Mouse (Mus musculus) left cerebral cortex, adult 11 months (tissue): Measurements from ENCODE around the gene Klf4.
A peak's percentile ranks its signal among the peaks of the same experiment; 100 is the strongest.

Experiments used
- DNase-seq: peaks from one replicate; pipeline ENCODE4 v3.0.0; 2022; ENCODE audit warnings: low spot score

Gene Klf4

DNA sequence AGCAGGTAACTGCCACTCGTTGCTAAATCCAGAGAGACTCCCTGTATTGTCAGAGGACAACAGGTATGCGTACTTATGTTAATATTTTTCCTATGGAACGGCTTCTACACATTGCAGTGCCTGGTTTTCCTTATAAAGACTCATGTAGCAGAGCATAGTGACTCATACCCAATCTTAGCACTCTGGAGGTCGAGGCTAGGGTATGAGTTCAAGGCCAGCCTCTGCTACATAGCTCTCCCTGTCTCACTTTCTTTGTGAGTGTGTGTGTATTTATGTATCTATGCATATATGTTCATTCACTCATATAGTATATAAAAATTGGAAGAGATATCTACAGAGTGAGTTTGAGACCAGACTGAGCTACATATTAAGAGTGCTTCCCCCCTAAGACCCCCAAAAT lies 8.3 kb downstream of the Klf4 start:
- DNase-seq = no peak

DNA sequence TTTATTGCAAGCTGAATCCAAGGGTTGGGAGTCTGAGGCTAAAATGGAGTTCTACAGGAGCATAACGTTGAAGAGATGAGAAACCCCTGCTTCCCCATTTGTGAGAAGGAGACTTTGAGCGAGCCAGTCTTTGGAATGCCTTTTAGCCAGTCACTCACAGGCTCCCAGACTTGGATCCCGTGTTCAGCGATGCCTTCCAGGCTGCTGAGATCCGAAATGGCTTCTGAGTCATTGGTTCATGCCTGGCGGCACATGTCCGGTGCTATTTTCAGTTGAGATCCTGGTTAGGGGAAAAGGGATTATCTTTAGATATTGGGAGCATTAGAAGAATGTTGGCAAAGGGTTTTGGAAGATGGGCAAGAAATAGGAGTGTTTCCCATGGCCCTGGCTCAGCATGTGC lies 14.8 kb downstream of the Klf4 start:
- no peak for DNase-seq

GRCm38 (mm10) chr4:55516048-55516447 lies 16.2 kb downstream of the Klf4 start:
- no peak for DNase-seq

- DNase-seq = peak; percentile 53
These were observed 17.5 kb downstream of the Klf4 start for GRCm38 (mm10) chr4:55514733-55515176.

GRCm38 (mm10) chr4:55513615-55514279 lies 18.5 kb downstream of the Klf4 start:
- no peak for DNase-seq

DNA sequence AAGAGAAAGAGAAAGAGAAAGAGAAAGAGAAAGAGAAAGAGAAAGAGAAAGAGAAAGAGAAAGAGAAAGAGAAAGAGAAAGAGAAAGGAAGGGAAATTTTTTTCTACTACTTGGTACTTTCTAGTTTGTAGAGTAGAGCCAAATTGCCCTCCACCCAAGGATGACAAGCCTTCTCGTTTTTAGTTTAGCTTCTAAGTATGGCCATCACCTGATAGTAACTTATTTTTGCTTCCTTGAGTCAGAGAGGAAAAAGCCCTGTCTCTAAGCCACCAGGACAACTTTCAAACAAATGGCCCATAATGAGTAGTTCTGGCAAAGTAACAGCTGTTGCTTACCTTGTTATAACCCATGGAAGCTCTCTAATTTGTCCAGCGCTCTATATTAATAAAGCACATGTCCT lies 20.9 kb downstream of the Klf4 start:
- DNase-seq = no peak

GRCm38 (mm10) chr4:55508712-55509111 lies 23.6 kb downstream of the Klf4 start:
- no peak for DNase-seq

- DNase-seq = no peak
These were observed 33.6 kb downstream of the Klf4 start for GRCm38 (mm10) chr4:55498621-55499020.

GRCm38 (mm10) chr4:55496416-55496815 lies 35.9 kb downstream of the Klf4 start:
- DNase-seq = no peak

GRCm38 (mm10) chr4:55493261-55493660 lies 39.0 kb downstream of the Klf4 start:
- DNase-seq = no peak

- DNase-seq = no peak
These were observed 42.9 kb downstream of the Klf4 start for GRCm38 (mm10) chr4:55489328-55489727.

DNA sequence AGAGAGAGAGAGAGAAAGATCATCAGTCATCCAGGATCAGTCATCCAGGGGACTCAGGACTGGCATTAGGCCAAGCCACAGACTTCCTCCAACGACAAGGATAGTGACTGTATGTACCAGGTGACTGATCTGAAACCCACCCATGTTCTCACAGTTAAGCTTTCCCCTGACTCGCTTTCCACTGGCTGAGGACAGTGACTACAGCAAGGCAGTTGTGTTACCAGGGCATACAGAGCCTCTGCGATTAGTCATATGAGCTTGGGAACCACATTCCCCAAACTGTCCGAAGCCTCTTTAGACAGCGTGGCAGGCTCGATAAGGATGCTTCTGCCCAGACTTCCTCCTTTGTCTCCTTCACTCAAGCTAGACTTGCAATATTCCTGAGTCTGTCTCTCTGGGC lies 43.7 kb downstream of the Klf4 start:
- DNase-seq = no peak

GRCm38 (mm10) chr4:55480322-55480767 lies 51.9 kb downstream of the Klf4 start:
- DNase-seq = peak; percentile 37

- DNase-seq = no peak
These were observed 53.9 kb downstream of the Klf4 start for GRCm38 (mm10) chr4:55478333-55478732.

DNA sequence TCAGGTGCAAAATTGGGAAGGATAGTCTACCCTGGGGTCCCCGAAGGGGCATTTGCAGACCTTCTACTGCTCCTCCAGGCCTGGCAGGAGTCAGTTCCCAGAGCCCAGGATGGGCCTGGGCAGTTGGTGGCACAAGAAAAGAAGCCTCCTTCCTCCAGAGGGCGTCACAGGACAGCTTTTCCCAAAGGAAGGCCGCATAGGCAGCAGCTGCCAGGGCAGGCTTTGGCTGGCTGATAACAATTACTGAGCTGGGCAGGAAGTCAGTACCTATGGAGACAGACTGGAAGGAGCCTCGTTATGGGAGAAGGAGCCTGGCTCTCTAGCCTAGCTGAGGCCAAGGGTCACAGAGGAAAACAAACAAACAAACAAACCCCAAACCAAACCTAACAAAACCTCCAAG lies 54.3 kb downstream of the Klf4 start:
- DNase-seq = no peak

- no peak for DNase-seq
These were observed 55.0 kb downstream of the Klf4 start for GRCm38 (mm10) chr4:55477210-55477759.
